Mouse (Mus musculus): ENCODE measurements around the gene Hspb2.

Hspb2 gene

DNA sequence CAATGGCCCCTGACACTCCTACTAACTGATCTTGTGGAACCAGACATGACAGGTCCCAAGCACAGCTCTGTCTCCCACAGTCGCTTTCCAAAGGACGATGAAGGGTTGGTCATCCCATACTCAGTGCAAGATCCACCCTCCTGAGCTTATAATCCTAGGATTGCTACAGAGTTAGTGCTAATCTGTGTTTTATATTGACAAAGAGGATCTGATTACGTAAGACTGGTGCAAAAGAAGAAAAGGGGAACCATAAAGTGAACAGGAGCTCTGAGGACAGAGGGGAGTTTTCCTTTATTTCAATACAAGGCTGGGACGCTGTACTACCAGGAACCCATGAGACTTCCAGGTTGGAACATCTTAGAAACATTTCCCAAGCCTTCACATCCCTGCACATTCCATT, 40.8 kb downstream of the Hspb2 start:
- DNase-seq (ENCODE audit: low spot score) = no peak

DNA sequence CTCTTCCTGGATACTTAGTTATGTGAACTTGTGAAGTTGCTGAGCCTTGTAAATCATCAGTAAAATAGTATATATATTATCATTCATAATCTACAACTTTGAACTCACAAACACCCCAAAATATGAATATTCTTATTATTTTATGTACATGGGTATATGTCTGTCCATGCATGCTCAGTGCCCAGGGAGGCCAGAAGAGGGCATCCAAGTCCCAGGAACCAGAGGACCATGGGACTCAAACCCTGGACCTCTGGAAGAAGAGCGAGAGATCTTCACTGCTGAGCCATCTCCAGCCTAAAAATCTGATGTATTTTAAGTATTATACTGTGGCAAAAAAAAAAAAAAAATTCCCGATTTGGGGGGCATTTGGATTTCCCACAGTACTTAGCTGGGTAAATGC, 43.0 kb downstream of the Hspb2 start:
- no peak for DNase-seq (ENCODE audit: low spot score)

DNA sequence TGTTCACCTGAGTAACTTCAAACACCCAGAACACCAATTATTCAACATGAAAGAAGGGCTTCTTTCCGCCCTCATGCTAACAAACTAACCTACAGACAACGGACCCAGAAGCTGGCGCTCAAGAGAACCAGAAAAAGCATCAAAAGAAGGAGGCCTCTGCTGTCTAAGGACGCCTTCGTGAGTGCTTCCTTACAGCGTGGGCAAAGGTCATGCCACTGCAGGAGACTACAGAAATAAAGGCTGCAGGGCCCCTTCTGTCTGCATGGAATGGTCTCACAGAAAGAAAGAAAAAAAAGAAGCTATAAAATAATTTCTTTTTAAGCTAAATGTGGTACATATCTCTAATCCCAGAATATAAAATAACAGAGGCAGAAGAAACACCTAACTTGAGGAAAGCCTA, 47.2 kb downstream of the Hspb2 start:
- no peak for DNase-seq (ENCODE audit: low spot score)

All from ovary, postnatal 14 days (tissue).